Mouse (Mus musculus): ENCODE measurements around the gene Slc39a3. TPM values are rescaled to one million over a fixed set of nuclear protein-coding genes. Genes with fewer than 3 reads are reported as not detected.
"Not testable (repeated sequence)": the region's sequence is repeated elsewhere in the genome, so short reads cannot be mapped to it uniquely, and the experiment has no call there.

The Slc39a3 gene
- polyA plus RNA-seq, 1 experiment from 2014 or later: 18.2 TPM

GRCm38 (mm10) chr10:80993276-80993675 is 44.0 kb downstream of the Slc39a3 start:
- no peaks in the 10 kb centered on the region for H3K9me3 ChIP-seq (replicated peaks; ENCODE audit: control insufficient read depth, low read length)
- WGBS: 69% methylated on average over 5 of the region's 5 CpGs
- H3K27ac ChIP-seq (ENCODE audit: low read length): no peak overlapping the region
- ATAC-seq (ENCODE audit: insufficient read depth, low FRiP score): no peak
- H3K4me3 ChIP-seq (replicated peaks; ENCODE audit: low read length): no peak overlapping the region
- H3K4me2 ChIP-seq (ENCODE audit: low read depth, low read length): no peak overlapping the region
- no peak overlapping the region for H3K9ac ChIP-seq (ENCODE audit: low read length)
- no peaks in the 10 kb centered on the region for H3K4me1 ChIP-seq (ENCODE audit: control insufficient read depth, insufficient read depth, low read length)
- H3K36me3 ChIP-seq (ENCODE audit: control insufficient read depth, insufficient read depth, low read length): no peaks in the 10 kb centered on the region
- no peaks in the 10 kb centered on the region; the same call in none of the 2 replicates for H3K27me3 ChIP-seq (ENCODE audit: control insufficient read depth, insufficient read depth, low read length)

GRCm38 (mm10) chr10:80991945-80992344 is 45.3 kb downstream of the Slc39a3 start:
- H3K4me1 ChIP-seq (ENCODE audit: control insufficient read depth, insufficient read depth, low read length): peaks cover 5% of the 10 kb centered on the region
- WGBS: 86% methylated on average over 1 of the region's 1 CpGs
- no peak overlapping the region for H3K9ac ChIP-seq (ENCODE audit: low read length)
- no peak overlapping the region for H3K4me3 ChIP-seq (replicated peaks; ENCODE audit: low read length)
- H3K9me3 ChIP-seq (replicated peaks; ENCODE audit: control insufficient read depth, low read length): no peaks in the 10 kb centered on the region
- no peaks in the 10 kb centered on the region; the same call in 1 of the 2 replicates for H3K27me3 ChIP-seq (ENCODE audit: control insufficient read depth, insufficient read depth, low read length)
- no peaks in the 10 kb centered on the region for H3K36me3 ChIP-seq (ENCODE audit: control insufficient read depth, insufficient read depth, low read length)
- 0 out of 2 replicates have a peak, but pooled peaks have one; percentile 9 for ATAC-seq (ENCODE audit: insufficient read depth, low FRiP score)
- H3K4me2 ChIP-seq (ENCODE audit: low read depth, low read length): no peak overlapping the region
- no peak overlapping the region for H3K27ac ChIP-seq (ENCODE audit: low read length)

GRCm38 (mm10) chr10:80991007-80991406 is 46.2 kb downstream of the Slc39a3 start:
- no peak overlapping the region for H3K9ac ChIP-seq (ENCODE audit: low read length)
- no peak overlapping the region for H3K4me3 ChIP-seq (replicated peaks; ENCODE audit: low read length)
- H3K36me3 ChIP-seq (ENCODE audit: control insufficient read depth, insufficient read depth, low read length): no peaks in the 10 kb centered on the region
- H3K4me2 ChIP-seq (ENCODE audit: low read depth, low read length): no peak overlapping the region
- ATAC-seq (ENCODE audit: insufficient read depth, low FRiP score): no peak
- H3K27me3 ChIP-seq (ENCODE audit: control insufficient read depth, insufficient read depth, low read length): no peaks in the 10 kb centered on the region; the same call in 1 of the 2 replicates
- H3K9me3 ChIP-seq (replicated peaks; ENCODE audit: control insufficient read depth, low read length): no peaks in the 10 kb centered on the region
- H3K27ac ChIP-seq (ENCODE audit: low read length): no peak overlapping the region
- H3K4me1 ChIP-seq (ENCODE audit: control insufficient read depth, insufficient read depth, low read length): peaks cover 5% of the 10 kb centered on the region
- 17% methylated on average over 3 of the region's 3 CpGs for WGBS

GRCm38 (mm10) chr10:80990406-80990805 is 46.8 kb downstream of the Slc39a3 start:
- no peaks in the 10 kb centered on the region for H3K36me3 ChIP-seq (ENCODE audit: control insufficient read depth, insufficient read depth, low read length)
- H3K9me3 ChIP-seq (replicated peaks; ENCODE audit: control insufficient read depth, low read length): no peaks in the 10 kb centered on the region
- peaks cover 6% of the 10 kb centered on the region for H3K4me1 ChIP-seq (ENCODE audit: control insufficient read depth, insufficient read depth, low read length)
- no peak for ATAC-seq (ENCODE audit: insufficient read depth, low FRiP score)
- H3K9ac ChIP-seq (ENCODE audit: low read length): no peak overlapping the region
- no peak overlapping the region for H3K4me3 ChIP-seq (replicated peaks; ENCODE audit: low read length)
- no peak overlapping the region for H3K4me2 ChIP-seq (ENCODE audit: low read depth, low read length)
- WGBS: 73% methylated on average over 7 of the region's 7 CpGs
- H3K27ac ChIP-seq (ENCODE audit: low read length): no peak overlapping the region
- peaks cover under 1% of the 10 kb centered on the region; the same call in 1 of the 2 replicates for H3K27me3 ChIP-seq (ENCODE audit: control insufficient read depth, insufficient read depth, low read length)

GRCm38 (mm10) chr10:80989854-80990253 is 47.4 kb downstream of the Slc39a3 start:
- ATAC-seq (ENCODE audit: insufficient read depth, low FRiP score); H3K27ac ChIP-seq (ENCODE audit: low read length); H3K4me1 ChIP-seq (ENCODE audit: control insufficient read depth, insufficient read depth, low read length); H3K4me3 ChIP-seq (replicated peaks; ENCODE audit: low read length); H3K36me3 ChIP-seq (ENCODE audit: control insufficient read depth, insufficient read depth, low read length); H3K9me3 ChIP-seq (replicated peaks; ENCODE audit: control insufficient read depth, low read length); H3K27me3 ChIP-seq (ENCODE audit: control insufficient read depth, insufficient read depth, low read length); H3K4me2 ChIP-seq (ENCODE audit: low read depth, low read length); H3K9ac ChIP-seq (ENCODE audit: low read length): not testable (repeated sequence)
- 57% methylated on average over 4 of the region's 4 CpGs for WGBS

GRCm38 (mm10) chr10:80989446-80989845 is 47.8 kb downstream of the Slc39a3 start:
- Histone ChIP-seq H3K4me1 (ENCODE audit: control insufficient read depth, insufficient read depth, low read length) (peaks cover 8% of the 10 kb centered on the region), H3K4me3 (replicated peaks; ENCODE audit: low read length) (no peak overlapping the region), H3K9ac (ENCODE audit: low read length) (no peak overlapping the region), H3K36me3 (ENCODE audit: control insufficient read depth, insufficient read depth, low read length) (no peaks in the 10 kb centered on the region), H3K27me3 (ENCODE audit: control insufficient read depth, insufficient read depth, low read length) (peaks cover 3% of the 10 kb centered on the region; the same call in 1 of the 2 replicates), H3K27ac (ENCODE audit: low read length) (no peak overlapping the region), H3K9me3 (replicated peaks; ENCODE audit: control insufficient read depth, low read length) (no peaks in the 10 kb centered on the region), H3K4me2 (ENCODE audit: low read depth, low read length) (no peak overlapping the region)
- WGBS: 59% methylated on average over 6 of the region's 6 CpGs
- no peak for ATAC-seq (ENCODE audit: insufficient read depth, low FRiP score)

- Histone ChIP-seq H3K9ac (ENCODE audit: low read length) (peak overlapping the region; percentile 40; the same call in 1 of the 2 replicates), H3K4me2 (ENCODE audit: low read depth, low read length) (no peak overlapping the region), H3K27me3 (ENCODE audit: control insufficient read depth, insufficient read depth, low read length) (peaks cover 3% of the 10 kb centered on the region; the same call in 1 of the 2 replicates), H3K9me3 (replicated peaks; ENCODE audit: control insufficient read depth, low read length) (no peaks in the 10 kb centered on the region), H3K36me3 (ENCODE audit: control insufficient read depth, insufficient read depth, low read length) (no peaks in the 10 kb centered on the region), H3K27ac (ENCODE audit: low read length) (peak overlapping the region; percentile 9; the same call in 1 of the 2 replicates), H3K4me3 (replicated peaks; ENCODE audit: low read length) (no peak overlapping the region), H3K4me1 (ENCODE audit: control insufficient read depth, insufficient read depth, low read length) (peaks cover 8% of the 10 kb centered on the region)
- ATAC-seq (ENCODE audit: insufficient read depth, low FRiP score): peak; percentile 88
- WGBS: 11% methylated on average over 10 of the region's 10 CpGs
These were observed 49.4 kb downstream of the Slc39a3 start for GRCm38 (mm10) chr10:80987709-80988441.

- Histone ChIP-seq H3K4me1 (ENCODE audit: control insufficient read depth, insufficient read depth, low read length) (peaks cover 8% of the 10 kb centered on the region), H3K9me3 (replicated peaks; ENCODE audit: control insufficient read depth, low read length) (no peaks in the 10 kb centered on the region), H3K27me3 (ENCODE audit: control insufficient read depth, insufficient read depth, low read length) (peaks cover 3% of the 10 kb centered on the region; the same call in 1 of the 2 replicates), H3K4me3 (replicated peaks; ENCODE audit: low read length) (no peak overlapping the region), H3K4me2 (ENCODE audit: low read depth, low read length) (no peak overlapping the region), H3K27ac (ENCODE audit: low read length) (no peak overlapping the region), H3K9ac (ENCODE audit: low read length) (no peak overlapping the region), H3K36me3 (ENCODE audit: control insufficient read depth, insufficient read depth, low read length) (no peaks in the 10 kb centered on the region)
- 66% methylated on average over 6 of the region's 6 CpGs for WGBS
- ATAC-seq (ENCODE audit: insufficient read depth, low FRiP score): no peak
These were observed 50.5 kb downstream of the Slc39a3 start for GRCm38 (mm10) chr10:80986754-80987153.

- H3K4me1 ChIP-seq (ENCODE audit: control insufficient read depth, insufficient read depth, low read length): peaks cover 8% of the 10 kb centered on the region
- peak overlapping the region; percentile 60 for H3K4me2 ChIP-seq (ENCODE audit: low read depth, low read length)
- peak; percentile 2; the same call in 1 of the 2 replicates for ATAC-seq (ENCODE audit: insufficient read depth, low FRiP score)
- 29% methylated on average over 13 of the region's 13 CpGs for WGBS
- peaks cover 3% of the 10 kb centered on the region; the same call in 1 of the 2 replicates for H3K27me3 ChIP-seq (ENCODE audit: control insufficient read depth, insufficient read depth, low read length)
- peak overlapping the region; percentile 58 for H3K9ac ChIP-seq (ENCODE audit: low read length)
- H3K27ac ChIP-seq (ENCODE audit: low read length): peak overlapping the region; percentile 46; the same call in 1 of the 2 replicates
- peak overlapping the region; percentile 43 for H3K4me3 ChIP-seq (replicated peaks; ENCODE audit: low read length)
- H3K9me3 ChIP-seq (replicated peaks; ENCODE audit: control insufficient read depth, low read length): no peaks in the 10 kb centered on the region
- no peaks in the 10 kb centered on the region for H3K36me3 ChIP-seq (ENCODE audit: control insufficient read depth, insufficient read depth, low read length)
These were observed 51.1 kb downstream of the Slc39a3 start for GRCm38 (mm10) chr10:80985970-80986701.

Data from stomach, embryonic 16.5 days (tissue).